In the genomic region with DNA sequence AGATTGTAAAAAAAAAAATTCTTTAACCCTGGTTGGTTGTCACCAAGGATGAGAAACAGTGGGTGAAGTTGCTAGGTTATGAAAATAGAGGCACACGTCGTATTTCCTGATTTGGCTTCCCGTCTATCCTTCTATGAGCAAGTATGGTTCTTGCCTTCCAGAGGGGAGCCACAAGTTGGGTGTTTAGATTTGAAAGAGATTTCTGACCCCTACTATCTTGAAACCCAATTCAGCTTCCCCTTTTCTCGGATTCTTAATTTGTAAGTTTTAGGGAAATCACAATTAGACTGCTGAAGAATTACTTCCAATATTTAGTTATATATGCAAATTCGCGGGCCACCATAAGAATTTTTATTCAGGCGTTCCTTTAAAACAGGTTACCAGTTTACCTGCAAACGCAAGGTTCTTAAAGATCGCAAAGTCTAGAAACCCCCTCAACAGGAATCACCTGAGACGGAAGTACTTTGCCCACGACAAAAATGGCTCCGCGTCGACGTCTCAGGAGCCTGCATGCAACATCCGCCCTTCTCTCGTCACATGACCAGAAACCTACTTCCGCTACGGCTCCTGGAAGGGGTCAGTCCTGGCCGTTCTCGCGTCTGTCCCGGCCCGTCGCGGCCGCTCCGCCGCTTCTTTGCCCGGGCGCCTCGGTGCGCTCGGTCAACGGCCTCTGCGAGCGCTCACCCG, we compare ENCODE assay signal across 8 mouse cellular contexts. TPM values are rescaled to one million over a fixed set of nuclear protein-coding genes. Genes with fewer than 3 reads are reported as not detected.
DNase-seq lines count a peak whose midpoint lies in the region; ATAC-seq lines count a peak whose summit lies in the region.

A gene (plus strand): TSS at position 552 of the 687 bp plus-strand sequence.

- H3K27ac ChIP-seq in heart, embryonic 14.5 days (replicated peaks in 1 of 2; ENCODE audit: control insufficient read depth in 1 of 2, insufficient read depth in 1 of 2, low read depth in 2 of 2, low read length in 2 of 2): peak within 1 kb of the TSS; percentile 57 to 84
- H3K27ac ChIP-seq in liver, embryonic 13.5 days: peak within 1 kb of the TSS; percentile 94
- peak within 1 kb of the TSS; percentile 69 for H3K27ac ChIP-seq in stomach, embryonic 16.5 days (ENCODE audit: low read length)

- H3K9me3 ChIP-seq in heart, embryonic 14.5 days (ENCODE audit: control insufficient read depth, low read length): no peaks in the 10 kb centered on the region
- no peaks in the 10 kb centered on the region for H3K9me3 ChIP-seq in liver, embryonic 13.5 days (replicated peaks)
- H3K9me3 ChIP-seq in stomach, embryonic 16.5 days (replicated peaks; ENCODE audit: control insufficient read depth, low read length): no peaks in the 10 kb centered on the region

- peaks cover 0 to 11% of the 10 kb centered on the region in 2 experiments; a peak in 3 of 4 replicates for H3K4me1 ChIP-seq in heart, embryonic 14.5 days (ENCODE audit: control insufficient read depth in 2 of 2, insufficient read depth in 2 of 2, low read length in 2 of 2)
- H3K4me1 ChIP-seq in liver, embryonic 13.5 days (replicated peaks): peaks cover 36% of the 10 kb centered on the region
- H3K4me1 ChIP-seq in stomach, embryonic 16.5 days (ENCODE audit: control insufficient read depth, insufficient read depth, low read length): peaks cover 8% of the 10 kb centered on the region

- peak within 1 kb of the TSS; percentile 88 for H3K4me2 ChIP-seq in heart, embryonic 14.5 days (ENCODE audit: low read length)
- H3K4me2 ChIP-seq in liver, embryonic 13.5 days: peak within 1 kb of the TSS; percentile 94
- peak within 1 kb of the TSS; percentile 90 for H3K4me2 ChIP-seq in stomach, embryonic 16.5 days (ENCODE audit: low read depth, low read length)

- ATAC-seq in CD4-positive, CD25-positive, alpha-beta regulatory T cell, adult 4 months: peak; percentile 97
- peak; percentile 99 for ATAC-seq in heart, embryonic 14.5 days (ENCODE audit: insufficient number of reproducible peaks, insufficient read depth, low FRiP score, low read depth)
- peak; percentile 95 for ATAC-seq in liver, embryonic 13.5 days (ENCODE audit: low read depth)
- peak; percentile 99 for ATAC-seq in stomach, embryonic 16.5 days (ENCODE audit: insufficient read depth, low FRiP score)

- peak within 1 kb of the TSS; percentile 97 for H3K9ac ChIP-seq in heart, embryonic 14.5 days (ENCODE audit: low read length)
- peak within 1 kb of the TSS; percentile 94 for H3K9ac ChIP-seq in liver, embryonic 13.5 days
- peak within 1 kb of the TSS; percentile 98 for H3K9ac ChIP-seq in stomach, embryonic 16.5 days (ENCODE audit: low read length)

- DNase-seq in c-Kit-negative CD71-positive TER-119-positive erythroid progenitor cells, embryonic 14.5 days (ENCODE audit: low read depth, low spot score): peak; percentile 88
- DNase-seq in fibroblast of lung, adult 2 months (ENCODE audit: low read depth): peak; percentile 83
- DNase-seq in kidney, postnatal 14 days: peak; percentile 95
- DNase-seq in liver, embryonic 13.5 days: peak; percentile 86
- peak; percentile 95 for DNase-seq in neural tube, embryonic 10.5 days (ENCODE audit: extremely low spot score, low spot score)

- H3K36me3 ChIP-seq in heart, embryonic 14.5 days (ENCODE audit: control insufficient read depth, insufficient read depth, low read length): peaks cover 23% of the 10 kb centered on the region
- peaks cover 17% of the 10 kb centered on the region for H3K36me3 ChIP-seq in liver, embryonic 13.5 days
- H3K36me3 ChIP-seq in stomach, embryonic 16.5 days (ENCODE audit: control insufficient read depth, insufficient read depth, low read length): no peaks in the 10 kb centered on the region

- H3K4me3 ChIP-seq in heart, embryonic 14.5 days (ENCODE audit: control insufficient read depth in 1 of 2, insufficient read depth in 1 of 2, low read depth in 1 of 2, low read length in 2 of 2): peak within 1 kb of the TSS; percentile 73 to 81
- H3K4me3 ChIP-seq in liver, embryonic 13.5 days (replicated peaks): peak within 1 kb of the TSS; percentile 86
- H3K4me3 ChIP-seq in stomach, embryonic 16.5 days (replicated peaks; ENCODE audit: low read length): peak within 1 kb of the TSS; percentile 81

- peaks cover 10% of the 10 kb centered on the region; the same call in 1 of the 2 replicates for H3K27me3 ChIP-seq in heart, embryonic 14.5 days (ENCODE audit: control insufficient read depth, insufficient read depth, low read length)
- 0 out of 2 replicates have a peak, but pooled peaks cover 4% of the 10 kb centered on the region for H3K27me3 ChIP-seq in liver, embryonic 13.5 days
- no peaks in the 10 kb centered on the region; the same call in 1 of the 2 replicates for H3K27me3 ChIP-seq in stomach, embryonic 16.5 days (ENCODE audit: control insufficient read depth, insufficient read depth, low read length)

- WGBS in heart, embryonic 14.5 days: 10% methylated on average over 38 of the region's 38 CpGs
- WGBS in liver, embryonic 13.5 days (ENCODE audit: insufficient replicate concordance): 7% methylated on average over 38 of the region's 38 CpGs
- 9% methylated on average over 38 of the region's 38 CpGs for WGBS in stomach, embryonic 16.5 days

RNA-seq across cellular contexts. Expression of the gene that starts here (rescaled TPM):
- 100 to 1,000 TPM in 1 of 2 experiments, 10 to 100 TPM in 1; 82.4 to 102 TPM for polyA plus RNA-seq in CD4-positive, CD25-positive, alpha-beta regulatory T cell, adult 4 months (2017; shearing (Covaris generic))
- 246 and 266 TPM in 2 replicates for polyA plus RNA-seq in heart, embryonic 14.5 days (2014; fragmentation: Nextera tagmentation; extraction: Ambion mirVana)
- polyA plus RNA-seq in liver, embryonic 13.5 days (2015; fragmentation: Nextera tagmentation; extraction: Ambion mirVana): 198 and 211 TPM in 2 replicates
- polyA plus RNA-seq in stomach, embryonic 16.5 days (2015; fragmentation: Nextera tagmentation; extraction: Ambion mirVana): 170 and 177 TPM in 2 replicates

Comparison
In these comparisons a context has a peak if more than half of its experiments do, and no peak if none do; other contexts are left out.
1. Peak in every context shown above with its lines: DNase-seq, ATAC-seq, H3K4me3 ChIP-seq and H3K27ac ChIP-seq.